Mouse (Mus musculus) testis, adult 2 months (tissue): ENCODE results near the gene Psmd1. TPM values are rescaled to one million over a fixed set of nuclear protein-coding genes. Genes with fewer than 3 reads are reported as not detected.

Experiments
- H3K27ac ChIP-seq: fragments of 200-500 bp; 2 replicates; pipeline ENCODE4 v1.5.1; 2012; ENCODE audit warnings: low read depth, low read length; ENCODE audit not compliant: control insufficient read depth, insufficient read depth
- H3K27me3 ChIP-seq: fragments of 200-500 bp; 2 replicates; pipeline ENCODE4 v1.6.1; 2012; ENCODE audit warnings: mild to moderate bottlenecking, low read length, moderate library complexity; ENCODE audit not compliant: control insufficient read depth, insufficient read depth
- H3K36me3 ChIP-seq: fragments of 200-500 bp; 2 replicates; pipeline ENCODE4 v1.6.1; 2012; ENCODE audit warnings: mild to moderate bottlenecking, low read length; ENCODE audit not compliant: control insufficient read depth, insufficient read depth
- H3K4me1 ChIP-seq: fragments of 200-500 bp; 2 replicates; pipeline ENCODE4 v1.6.1; 2012; ENCODE audit warnings: low read length; ENCODE audit not compliant: control insufficient read depth, insufficient read depth
- H3K4me3 ChIP-seq: fragments of 200-500 bp; 2 replicates; pipeline ENCODE4 v1.5.1; 2012; ENCODE audit warnings: low read depth, mild to moderate bottlenecking, low read length, moderate library complexity, mixed read lengths; ENCODE audit not compliant: control insufficient read depth
- CTCF ChIP-seq: fragments of 200-500 bp; IDR thresholded peaks from 2 replicates; pipeline ENCODE4 v1.5.1; 2012; ENCODE audit warnings: low read depth, mild to moderate bottlenecking, inconsistent platforms, low read length, moderate library complexity; ENCODE audit not compliant: control insufficient read depth, insufficient read depth, insufficient replicate concordance
- POLR2A ChIP-seq: fragments of 200-500 bp; IDR thresholded peaks from 2 replicates; pipeline ENCODE4 v1.6.1; 2012; ENCODE audit warnings: low read depth, mild to moderate bottlenecking, inconsistent platforms, low read length, moderate library complexity; ENCODE audit not compliant: control insufficient read depth
- polyA plus RNA-seq: library from polyadenylated mRNA; depleted of rRNA; stranded (reverse); fragments of >200 nt; gene quantifications from 2 replicates; pipeline ENCODE4 v1.2.3, GENCODE M21; 2012

Gene Psmd1
- polyA plus RNA-seq, 1 experiment = 44.0 TPM

DNA sequence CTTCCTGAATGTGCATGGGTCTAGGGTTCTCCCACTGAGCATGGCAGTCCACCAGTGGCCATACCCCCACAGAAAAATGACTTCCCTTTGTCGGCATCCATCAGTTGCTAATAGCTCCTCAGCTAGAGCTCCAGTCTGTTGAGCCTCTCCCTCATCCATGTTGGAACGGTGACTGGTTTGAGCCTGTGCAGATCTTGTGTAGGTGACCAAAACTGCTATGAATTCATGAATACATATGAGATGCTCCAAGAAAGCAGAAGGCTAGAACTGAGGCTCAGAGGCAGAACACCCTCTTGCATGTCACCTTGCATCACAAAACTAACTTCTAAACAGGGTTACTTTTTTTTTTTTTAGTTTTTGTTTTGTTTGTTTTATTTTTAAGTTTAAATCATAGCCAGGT lies 12.4 kb downstream of the Psmd1 start:
- TF ChIP-seq POLR2A (no peak), CTCF (no peak)

DNA sequence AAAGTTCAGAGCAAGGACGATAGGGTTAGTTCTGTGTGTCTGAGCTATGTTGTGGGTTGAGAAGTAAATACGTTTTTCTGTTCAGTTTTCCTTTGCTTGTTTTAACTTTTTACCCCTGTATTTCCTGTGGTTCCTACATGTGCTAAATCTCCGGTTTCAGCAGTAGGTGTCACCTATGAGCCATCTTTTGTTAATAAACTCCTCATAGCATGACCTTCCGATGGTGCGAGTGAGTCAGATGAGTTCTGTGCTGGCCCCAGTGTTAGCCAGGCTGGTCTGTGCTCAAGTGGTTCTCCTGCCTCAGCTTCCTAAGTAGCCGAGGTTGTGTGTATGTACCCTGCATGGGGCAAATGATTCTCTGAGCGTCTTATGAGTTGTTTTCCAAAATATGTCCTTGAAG lies 30.2 kb downstream of the Psmd1 start:
- TF ChIP-seq POLR2A (no peak), CTCF (no peak)
- Histone ChIP-seq H3K36me3 (peaks cover 3% of the 10 kb centered on the region; the same call in 1 of the 2 replicates), H3K4me3 (no peak overlapping the region), H3K27me3 (no peaks in the 10 kb centered on the region), H3K27ac (no peak overlapping the region), H3K4me1 (no peaks in the 10 kb centered on the region)

More for the DNA sequence above, 12.4 kb downstream of the Psmd1 start:
- no peak overlapping the region for H3K27ac ChIP-seq
- H3K4me3 ChIP-seq = no peak overlapping the region
- H3K36me3 ChIP-seq = no peaks in the 10 kb centered on the region; the same call in none of the 2 replicates
- H3K27me3 ChIP-seq = no peaks in the 10 kb centered on the region
- H3K4me1 ChIP-seq = no peaks in the 10 kb centered on the region

DNA sequence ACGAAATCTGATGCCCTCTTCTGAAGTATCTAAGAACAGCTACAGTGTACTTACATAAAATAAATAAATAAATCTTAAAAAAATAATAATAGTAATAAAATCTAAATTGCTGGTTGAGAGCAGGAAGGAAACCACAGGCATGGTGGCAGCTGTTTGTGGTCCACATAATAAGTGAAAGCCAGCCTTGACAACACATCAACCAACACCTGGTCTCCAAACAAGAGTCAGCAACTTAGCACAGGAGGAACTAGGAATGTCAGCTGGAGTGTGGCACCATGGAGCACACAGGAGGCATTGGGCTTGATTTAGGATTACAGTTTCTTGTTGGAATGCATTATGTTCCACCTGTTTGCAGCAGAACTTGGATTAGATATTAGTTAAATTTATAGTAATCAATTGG lies 40.9 kb downstream of the Psmd1 start:
- Histone ChIP-seq H3K4me3 (no peak overlapping the region), H3K36me3 (no peaks in the 10 kb centered on the region)

GRCm38 (mm10) chr1:86111779-86112178 lies 47.6 kb downstream of the Psmd1 start, which contains the start of gene Htr2b:
TSS of gene Htr2b (minus strand) at chr1:86111970.
- no peaks in the 10 kb centered on the region for H3K4me1 ChIP-seq
- no peak for TF ChIP-seq CTCF
- TF ChIP-seq POLR2A = no peak
- no peaks in the 10 kb centered on the region for H3K36me3 ChIP-seq
- no peak within 1 kb of the TSS for H3K4me3 ChIP-seq
- no peaks in the 10 kb centered on the region for H3K27me3 ChIP-seq
- H3K27ac ChIP-seq = no peak within 1 kb of the TSS

More for the DNA sequence above, 40.9 kb downstream of the Psmd1 start:
- Histone ChIP-seq H3K27ac (no peak overlapping the region), H3K4me1 (no peaks in the 10 kb centered on the region), H3K27me3 (no peaks in the 10 kb centered on the region)
- TF ChIP-seq CTCF (no peak), POLR2A (no peak)

GRCm38 (mm10) chr1:86114141-86114540 lies 50.0 kb downstream of the Psmd1 start:
- Histone ChIP-seq H3K36me3 (no peaks in the 10 kb centered on the region), H3K27ac (no peak overlapping the region), H3K4me1 (no peaks in the 10 kb centered on the region), H3K4me3 (no peak overlapping the region), H3K27me3 (no peaks in the 10 kb centered on the region)
- TF ChIP-seq CTCF (no peak), POLR2A (no peak)

DNA sequence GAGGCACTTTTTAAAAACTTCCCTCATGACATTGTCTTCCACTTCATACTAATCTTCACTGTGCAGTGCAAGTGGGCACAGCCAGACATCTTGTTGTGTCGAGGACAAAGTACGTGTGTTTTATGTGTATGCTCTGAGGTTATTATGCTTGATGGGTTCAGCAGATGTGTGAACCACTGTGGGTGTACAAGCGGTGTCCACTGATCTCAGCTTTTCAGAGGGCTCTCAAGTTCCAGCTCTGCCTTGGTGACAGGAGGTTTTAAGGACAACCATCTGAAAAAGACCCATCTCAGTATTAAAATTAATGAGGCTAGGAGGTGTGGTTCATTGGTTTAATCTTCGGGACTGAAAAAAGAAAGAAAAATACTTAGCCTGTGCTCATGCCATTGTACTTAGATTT lies 55.4 kb downstream of the Psmd1 start:
- Histone ChIP-seq H3K27me3 (no peaks in the 10 kb centered on the region), H3K4me3 (no peak overlapping the region), H3K36me3 (peaks cover 2% of the 10 kb centered on the region), H3K4me1 (no peaks in the 10 kb centered on the region), H3K27ac (no peak overlapping the region)
- no peak for TF ChIP-seq CTCF
- no peak for TF ChIP-seq POLR2A

- no peaks in the 10 kb centered on the region for H3K27me3 ChIP-seq
- H3K36me3 ChIP-seq = peaks cover 2% of the 10 kb centered on the region; the same call in 1 of the 2 replicates
- H3K4me1 ChIP-seq = no peaks in the 10 kb centered on the region
- TF ChIP-seq CTCF (no peak), POLR2A (no peak)
- no peak overlapping the region for H3K4me3 ChIP-seq
- H3K27ac ChIP-seq = no peak overlapping the region
Measured at GRCm38 (mm10) chr1:86126036-86126435, 61.8 kb downstream of the Psmd1 start.

GRCm38 (mm10) chr1:86133337-86133736 lies 69.2 kb downstream of the Psmd1 start, which contains the start of gene Gm21972:
TSS of gene Gm21972 (plus strand) at chr1:86133637.
- H3K27ac ChIP-seq = no peak within 1 kb of the TSS
- peaks cover 3% of the 10 kb centered on the region; the same call in 1 of the 2 replicates for H3K36me3 ChIP-seq
- no peak within 1 kb of the TSS for H3K4me3 ChIP-seq
- no peaks in the 10 kb centered on the region for H3K27me3 ChIP-seq
- H3K4me1 ChIP-seq = no peaks in the 10 kb centered on the region
- TF ChIP-seq POLR2A (no peak), CTCF (no peak)
